ENCODE assay signal across 14 mouse cellular contexts in the genomic region with DNA sequence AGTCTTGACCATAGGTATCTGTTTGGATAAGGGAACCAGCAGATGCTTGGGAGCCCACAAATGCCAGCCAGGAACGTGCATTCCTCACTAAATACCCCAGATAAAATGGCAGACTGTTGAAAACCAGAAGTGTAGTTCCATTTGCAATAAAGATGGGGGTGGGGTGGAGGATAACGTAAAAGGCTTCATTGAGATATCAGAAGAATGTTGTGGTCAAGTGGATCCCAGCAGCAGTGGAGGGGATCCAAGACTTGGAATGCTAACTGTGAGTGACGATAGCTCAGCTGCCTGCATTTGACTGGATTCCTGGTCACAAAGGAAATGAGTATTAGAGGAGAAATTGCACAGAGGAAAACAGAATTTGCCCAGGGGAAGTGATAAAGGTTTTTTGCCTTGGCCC.
DNase-seq lines count a peak whose midpoint lies in the region; ATAC-seq and TF ChIP-seq lines count a peak whose summit lies in the region.
"Had no signal": no experiment of that assay in that cellular context is flagged by ENCODE, and none has a peak within 500 bp of the region (broad histone marks: within the 10 kb centered on the region; RNA-seq: fewer than 3 reads in every experiment).

No protein-coding gene starts in this region.

- no peak for TF ChIP-seq POLR2A in embryonic fibroblast, embryonic 13.5 days (IDR thresholded peaks at IDR 0.05; ENCODE audit: low read depth, low read length)

- H3K9me3 ChIP-seq in heart, embryonic 14.5 days (ENCODE audit: control insufficient read depth, low read length): no peaks in the 10 kb centered on the region
- no peaks in the 10 kb centered on the region for H3K9me3 ChIP-seq in hindbrain, embryonic 11.5 days (ENCODE audit: control insufficient read depth, low read length)
- no peaks in the 10 kb centered on the region for H3K9me3 ChIP-seq in midbrain, embryonic 10.5 days (replicated peaks)
- H3K9me3 ChIP-seq: stomach, embryonic 15.5 days had no signal

- no peak overlapping the region for H3K4me3 ChIP-seq in embryonic fibroblast, embryonic 13.5 days (ENCODE audit: insufficient read depth, low read length)
- no peak overlapping the region for H3K4me3 ChIP-seq in heart, embryonic 14.5 days (ENCODE audit: control insufficient read depth in 1 of 2, insufficient read depth in 1 of 2, low read depth in 1 of 2, low read length in 2 of 2)
- H3K4me3 ChIP-seq in hindbrain, embryonic 11.5 days (ENCODE audit: low read depth, low read length): no peak overlapping the region
- no peak overlapping the region for H3K4me3 ChIP-seq in midbrain, embryonic 10.5 days
- H3K4me3 ChIP-seq: gastrocnemius, adult 2 months; stomach, embryonic 15.5 days had no signal

- ATAC-seq in heart, embryonic 14.5 days (ENCODE audit: insufficient number of reproducible peaks, insufficient read depth, low FRiP score, low read depth): peak; percentile 77
- no peak for ATAC-seq in hindbrain, embryonic 11.5 days (ENCODE audit: low FRiP score)
- ATAC-seq in megakaryocyte progenitor cell, adult 5-6 weeks (replicated peaks; ENCODE audit: poor library complexity): no peak

- peak overlapping the region; percentile 29; the same call in 1 of the 2 replicates for H3K4me2 ChIP-seq in heart, embryonic 14.5 days (ENCODE audit: low read length)
- no peak overlapping the region for H3K4me2 ChIP-seq in hindbrain, embryonic 11.5 days (replicated peaks; ENCODE audit: low read depth, low read length)
- H3K4me2 ChIP-seq: hindbrain, embryonic 14.5 days; stomach, embryonic 15.5 days had no signal

- peak; percentile 1 for DNase-seq in kidney, adult 9 months
- no peak for DNase-seq in kidney, adult 11 months
- peak; percentile 7 for DNase-seq in lung, postnatal 25 days (ENCODE audit: low spot score)
- no peak for DNase-seq in hindbrain, embryonic 11.5 days (ENCODE audit: low spot score)
- no peak for DNase-seq in midbrain, embryonic 10.5 days (ENCODE audit: low spot score)
- DNase-seq: cerebellum, postnatal 10 days; gastrocnemius, adult 2 months; right cerebral cortex, postnatal 25 days; thymus, postnatal 36 days had no signal

- H3K4me1 ChIP-seq in embryonic fibroblast, embryonic 13.5 days (ENCODE audit: control insufficient read depth, insufficient read depth, low read length): peaks cover 31% of the 10 kb centered on the region
- H3K4me1 ChIP-seq in heart, embryonic 14.5 days (ENCODE audit: control insufficient read depth in 2 of 2, insufficient read depth in 2 of 2, low read length in 2 of 2): peaks cover 25 to 46% of the 10 kb centered on the region in 2 experiments
- H3K4me1 ChIP-seq in hindbrain, embryonic 11.5 days (replicated peaks; ENCODE audit: control insufficient read depth, insufficient read depth, low read length): no peaks in the 10 kb centered on the region
- no peaks in the 10 kb centered on the region for H3K4me1 ChIP-seq in midbrain, embryonic 10.5 days
- H3K4me1 ChIP-seq: stomach, embryonic 15.5 days had no signal

- no peak overlapping the region for H3K9ac ChIP-seq in heart, embryonic 14.5 days (ENCODE audit: low read length)
- H3K9ac ChIP-seq in hindbrain, embryonic 11.5 days (ENCODE audit: low read depth, low read length): no peak overlapping the region
- H3K9ac ChIP-seq: hindbrain, embryonic 14.5 days; stomach, embryonic 15.5 days had no signal

- H3K36me3 ChIP-seq in heart, embryonic 14.5 days (ENCODE audit: control insufficient read depth, insufficient read depth, low read length): no peaks in the 10 kb centered on the region
- no peaks in the 10 kb centered on the region for H3K36me3 ChIP-seq in hindbrain, embryonic 11.5 days (ENCODE audit: control insufficient read depth, insufficient read depth, low read length)
- no peaks in the 10 kb centered on the region for H3K36me3 ChIP-seq in midbrain, embryonic 10.5 days
- H3K36me3 ChIP-seq: stomach, embryonic 15.5 days had no signal

- peak overlapping the region; percentile 74 for H3K27ac ChIP-seq in embryonic fibroblast, embryonic 13.5 days (ENCODE audit: insufficient read depth, low read length)
- peak overlapping the region; percentile 92 for H3K27ac ChIP-seq in heart, embryonic 14.5 days (replicated peaks in 1 of 2; ENCODE audit: control insufficient read depth in 1 of 2, insufficient read depth in 1 of 2, low read depth in 2 of 2, low read length in 2 of 2)
- H3K27ac ChIP-seq in hindbrain, embryonic 11.5 days (ENCODE audit: low read depth, low read length): no peak overlapping the region
- no peak overlapping the region for H3K27ac ChIP-seq in midbrain, embryonic 10.5 days (replicated peaks)
- H3K27ac ChIP-seq: gastrocnemius, adult 2 months; hindbrain, embryonic 14.5 days; stomach, embryonic 15.5 days had no signal

- H3K27me3 ChIP-seq in heart, embryonic 14.5 days (ENCODE audit: control insufficient read depth, insufficient read depth, low read length): no peaks in the 10 kb centered on the region
- no peaks in the 10 kb centered on the region for H3K27me3 ChIP-seq in hindbrain, embryonic 11.5 days (ENCODE audit: control insufficient read depth, insufficient read depth, low read length)
- no peaks in the 10 kb centered on the region for H3K27me3 ChIP-seq in midbrain, embryonic 10.5 days (ENCODE audit: low read depth, poor library complexity, severe bottlenecking)
- H3K27me3 ChIP-seq: stomach, embryonic 15.5 days had no signal

- no peak for TF ChIP-seq CTCF in embryonic fibroblast, embryonic 13.5 days (IDR thresholded peaks at IDR 0.05; ENCODE audit: borderline replicate concordance, insufficient read depth, low read length)

- 4% methylated on average over 3 of the region's 3 CpGs for WGBS in heart, embryonic 14.5 days
- WGBS in hindbrain, embryonic 11.5 days: 88% methylated on average over 3 of the region's 3 CpGs
- WGBS in midbrain, embryonic 10.5 days: 82% methylated on average over 3 of the region's 3 CpGs

Comparison
In these comparisons a context has a peak if more than half of its experiments do, and no peak if none do; other contexts are left out.
1. DNase-seq: peak in kidney, adult 9 months (single experiment) and lung, postnatal 25 days (single experiment); none in kidney, adult 11 months (single experiment), hindbrain, embryonic 11.5 days (single experiment) and midbrain, embryonic 10.5 days (single experiment).
2. H3K27ac ChIP-seq: peak in embryonic fibroblast, embryonic 13.5 days (single experiment) and heart, embryonic 14.5 days (2 of 2); none in hindbrain, embryonic 11.5 days (single experiment) and midbrain, embryonic 10.5 days (single experiment).